Mouse (Mus musculus) liver (tissue): ENCODE measurements at regions not wholly inside any gene's neighbourhood (a gene's known extent, or its start where the extent isn't known, plus 50 kb on each side); places are given as distances from the start of the nearest gene placed in this dataset.

Experiments used
- DNase-seq: peaks from one replicate; pipeline ENCODE4 v3.0.0-alpha.2; 2020; ENCODE audit warnings: mixed read lengths

- no peak for DNase-seq
Measured at GRCm38 (mm10) chr14:15273107-15273506, 165.7 kb downstream of the Lrrc3b start.

GRCm38 (mm10) chr14:15272364-15272763 lies 166.4 kb downstream of the Lrrc3b start:
- no peak for DNase-seq

GRCm38 (mm10) chr14:15266287-15266686 lies 172.5 kb downstream of the Lrrc3b start:
- DNase-seq = peak; percentile 5

GRCm38 (mm10) chr14:15262996-15263395 lies 175.8 kb downstream of the Lrrc3b start:
- no peak for DNase-seq

- DNase-seq = no peak
Measured at GRCm38 (mm10) chr14:15255729-15256128, 183.1 kb downstream of the Lrrc3b start.

GRCm38 (mm10) chr14:15205626-15206025 lies 233.2 kb downstream of the Lrrc3b start:
- no peak for DNase-seq

- DNase-seq = no peak
Measured at GRCm38 (mm10) chr14:15204284-15204683, 234.5 kb downstream of the Lrrc3b start.
